Mouse (Mus musculus) CH12.LX (cell line): Measurements from ENCODE around the gene Hoxa9. TPM values are rescaled to one million over a fixed set of nuclear protein-coding genes. Genes with fewer than 3 reads are reported as not detected.

ENCODE experiments used
- DNase-seq: peaks from one replicate; pipeline ENCODE4 v3.0.0-alpha.2; 2013; ENCODE audit errors: extremely low read depth
- H3K27ac ChIP-seq: 2 replicates; pipeline ENCODE4 v1.5.1; 2012; ENCODE audit warnings: low read depth, mild to moderate bottlenecking, control low read depth, moderate library complexity; ENCODE audit not compliant: insufficient read depth
- H3K27me3 ChIP-seq: replicated peaks from 2 replicates; pipeline ENCODE3; 2012; ENCODE audit warnings: inconsistent platforms
- H3K36me3 ChIP-seq, 2 experiments: replicated peaks in 1 of 2; 2 replicates each; pipeline versions ENCODE3 to v1.6.1; 2012; ENCODE audit warnings: inconsistent platforms in 1 of 2, low read length in 1 of 2, mild to moderate bottlenecking in 1 of 2, mixed read lengths in 1 of 2, moderate library complexity in 1 of 2; ENCODE audit not compliant: control insufficient read depth in 1 of 2, insufficient read depth in 1 of 2
- H3K4me1 ChIP-seq, 2 experiments: 2 replicates each; pipeline ENCODE4 v1.6.1; 2012; ENCODE audit warnings: inconsistent platforms in 1 of 2, moderate library complexity in 1 of 2; ENCODE audit not compliant: insufficient read depth in 2 of 2, control insufficient read depth in 1 of 2
- H3K4me2 ChIP-seq: 2 replicates; pipeline ENCODE4 v1.6.1; 2012; ENCODE audit warnings: low read depth, mild to moderate bottlenecking, control low read depth; ENCODE audit not compliant: poor library complexity, insufficient read depth, severe bottlenecking
- H3K4me3 ChIP-seq, 3 experiments: fragments of 150-350 bp in 1 of 3; sonication (generic) in 1 of 3; replicated peaks in 1 of 3; 2 replicates each; pipeline versions ENCODE3 to v1.5.1; 2011 to 2012; ENCODE audit warnings: low read depth in 2 of 3, low read length in 2 of 3, mild to moderate bottlenecking in 2 of 3, moderate library complexity in 2 of 3, control low read depth in 1 of 3, improper control_type of control experiment in 1 of 3, inconsistent platforms in 1 of 3, mixed read lengths in 1 of 3; ENCODE audit not compliant: poor library complexity in 1 of 3
- H3K79me2 ChIP-seq: replicated peaks from 2 replicates; pipeline ENCODE4 v1.6.1; 2012; ENCODE audit warnings: mild to moderate bottlenecking, moderate library complexity; ENCODE audit not compliant: control insufficient read depth, poor library complexity, insufficient read depth, severe bottlenecking; ENCODE audit errors: extremely low read depth
- H3K9ac ChIP-seq: 2 replicates; pipeline ENCODE4 v1.6.1; 2012; ENCODE audit warnings: low read depth, mild to moderate bottlenecking, control low read depth, moderate library complexity; ENCODE audit not compliant: insufficient read depth
- H3K9me3 ChIP-seq: replicated peaks from 2 replicates; pipeline ENCODE3; 2012; ENCODE audit warnings: low read length, inconsistent platforms, mixed read lengths
- BHLHE40 ChIP-seq: IDR thresholded peaks from 2 replicates; pipeline ENCODE4 v1.6.1; 2011; ENCODE audit warnings: mild to moderate bottlenecking, low read depth, low read length, improper control_type of control experiment
- CHD1 ChIP-seq: IDR thresholded peaks from 2 replicates; pipeline ENCODE4 v1.6.1; 2012; ENCODE audit warnings: low read depth, low read length, improper control_type of control experiment, inconsistent platforms
- CTCF ChIP-seq, 2 experiments: IDR thresholded peaks in 1 of 2; conservative IDR thresholded peaks in 1 of 2; 2 replicates each; pipeline ENCODE4 v1.5.1; 2011 to 2012; ENCODE audit warnings: low read depth in 2 of 2, low read length in 2 of 2, improper control_type of control experiment in 1 of 2, inconsistent platforms in 1 of 2, mild to moderate bottlenecking in 1 of 2, moderate library complexity in 1 of 2
- E2F4 ChIP-seq: IDR thresholded peaks from 2 replicates; pipeline ENCODE4 v1.6.1; 2011; ENCODE audit warnings: low read depth, low read length, improper control_type of control experiment; ENCODE audit not compliant: insufficient replicate concordance
- EP300 ChIP-seq: IDR thresholded peaks from 2 replicates; pipeline ENCODE4 v1.6.1; 2011; ENCODE audit warnings: low read length, improper control_type of control experiment
- ETS1 ChIP-seq: conservative IDR thresholded peaks from 2 replicates; pipeline ENCODE4 v1.6.1; 2012; ENCODE audit warnings: low read depth, mild to moderate bottlenecking, inconsistent platforms, low read length, improper control_type of control experiment, moderate library complexity
- HCFC1 ChIP-seq: IDR thresholded peaks from 2 replicates; pipeline ENCODE4 v1.6.1; 2012; ENCODE audit warnings: low read depth, mild to moderate bottlenecking, inconsistent platforms, low read length, improper control_type of control experiment
- IRF4 ChIP-seq: IDR thresholded peaks from 2 replicates; pipeline ENCODE4 v1.6.1; 2014; ENCODE audit warnings: low read depth, mild to moderate bottlenecking, inconsistent platforms, low read length, improper control_type of control experiment
- JUND ChIP-seq: conservative IDR thresholded peaks from 2 replicates; pipeline ENCODE4 v1.6.1; 2011; ENCODE audit warnings: low read depth, low read length, improper control_type of control experiment
- KAT2A ChIP-seq: IDR thresholded peaks from 2 replicates; pipeline ENCODE4 v1.6.1; 2012; ENCODE audit warnings: low read length, improper control_type of control experiment, inconsistent platforms; ENCODE audit not compliant: insufficient replicate concordance
- MAFK ChIP-seq: IDR thresholded peaks from 2 replicates; pipeline ENCODE4 v1.6.1; 2011; ENCODE audit warnings: low read length, improper control_type of control experiment; ENCODE audit not compliant: insufficient replicate concordance
- MAX ChIP-seq: IDR thresholded peaks from 2 replicates; pipeline ENCODE4 v1.6.1; 2011; ENCODE audit warnings: low read length, improper control_type of control experiment
- MAZ ChIP-seq: IDR thresholded peaks from 2 replicates; pipeline ENCODE4 v1.6.1; 2012; ENCODE audit warnings: low read depth, mild to moderate bottlenecking, inconsistent platforms, low read length, improper control_type of control experiment, moderate library complexity
- MEF2A ChIP-seq: IDR thresholded peaks from 2 replicates; pipeline ENCODE4 v1.6.1; 2014; ENCODE audit warnings: low read depth, mild to moderate bottlenecking, inconsistent platforms, low read length, improper control_type of control experiment, borderline replicate concordance
- MXI1 ChIP-seq: IDR thresholded peaks from 2 replicates; pipeline ENCODE4 v1.6.1; 2011; ENCODE audit warnings: mild to moderate bottlenecking, low read depth, low read length, improper control_type of control experiment
- NELFE ChIP-seq: IDR thresholded peaks from 2 replicates; pipeline ENCODE4 v1.6.1; 2011; ENCODE audit warnings: low read depth, low read length, improper control_type of control experiment
- NRF1 ChIP-seq: IDR thresholded peaks from 2 replicates; pipeline ENCODE4 v1.6.1; 2014; ENCODE audit warnings: low read depth, mild to moderate bottlenecking, inconsistent platforms, low read length, improper control_type of control experiment, moderate library complexity
- POLR2A ChIP-seq: IDR thresholded peaks from 2 replicates; pipeline ENCODE4 v1.6.1; 2011; ENCODE audit warnings: low read depth, mild to moderate bottlenecking, improper control_type of control experiment, low read length
- POLR2AphosphoS2 ChIP-seq: IDR thresholded peaks from 2 replicates; pipeline ENCODE4 v1.6.1; 2011; ENCODE audit warnings: low read depth, low read length, improper control_type of control experiment
- RAD21 ChIP-seq: IDR thresholded peaks from 2 replicates; pipeline ENCODE4 v1.6.1; 2011; ENCODE audit warnings: low read depth, mild to moderate bottlenecking, low read length, improper control_type of control experiment, moderate library complexity
- UBTF ChIP-seq: IDR thresholded peaks from 2 replicates; pipeline ENCODE4 v1.6.1; 2012; ENCODE audit warnings: low read depth, mild to moderate bottlenecking, inconsistent platforms, low read length, improper control_type of control experiment, moderate library complexity
- USF2 ChIP-seq: conservative IDR thresholded peaks from 2 replicates; pipeline ENCODE4 v1.6.1; 2011; ENCODE audit warnings: low read depth, low read length, improper control_type of control experiment
- ZC3H11A ChIP-seq: IDR thresholded peaks from 2 replicates; pipeline ENCODE4 v1.6.1; 2012; ENCODE audit warnings: low read depth, mild to moderate bottlenecking, inconsistent platforms, low read length, improper control_type of control experiment
- ZKSCAN1 ChIP-seq: IDR thresholded peaks from 2 replicates; pipeline ENCODE4 v1.6.1; 2012; ENCODE audit warnings: low read depth, inconsistent platforms, low read length, improper control_type of control experiment, borderline replicate concordance
- dilution Hi-C: fragments of 300-500 bp; cut with MboI; formaldehyde crosslinking; loops from 2 replicates; pipeline ENCODE4 v1.14.3; 2020; ENCODE audit warnings: low sequenced_read_pairs; ENCODE audit not compliant: extremely low pct_unique_long_range_greater_than_20kb, extremely low pct_ligation_motif_present
- in situ Hi-C: fragments of 300-500 bp; cut with MboI; formaldehyde crosslinking; loops from 3 replicates; pipeline ENCODE4 v1.14.3; 2019; ENCODE audit warnings: low sequenced_read_pairs, low pct_ligation_motif_present, low pct_unique_long_range_greater_than_20kb, mixed read lengths
- polyA plus RNA-seq: library from polyadenylated mRNA; unstranded; fragments of >175 nt; gene quantifications from 2 replicates; pipeline ENCODE4 v1.2.1, GENCODE M21; 2012; ENCODE audit warnings: low read depth; ENCODE audit not compliant: insufficient read length
- total RNA-seq, 2 experiments: library from RNA; depleted of rRNA; stranded (reverse); fragments of 300-350 nt in 1 of 2; fragments of >200 nt in 1 of 2; gene quantifications; 2 replicates each; pipeline ENCODE4 v1.2.3; 2012 to 2014

Hoxa9 gene
- total and polyA plus RNA-seq, 3 experiments, result 0.30 to 0.47 (median 0.30) TPM

GRCm38 (mm10) chr6:52220003-52220864 lies 10.7 kb downstream of the Hoxa9 start:
- Histone ChIP-seq H3K27ac (no peak overlapping the region), H3K27me3 (no peaks in the 10 kb centered on the region), H3K4me3 (no peak overlapping the region), H3K9me3 (peaks cover 20% of the 10 kb centered on the region), H3K4me2 (no peak overlapping the region), H3K36me3 (no peaks in the 10 kb centered on the region), H3K79me2 (no peaks in the 10 kb centered on the region), H3K4me1 (peaks cover 0 to 13% of the 10 kb centered on the region in 2 experiments; a peak in 2 of 4 replicates), H3K9ac (no peak overlapping the region)
- TF ChIP-seq UBTF (no peak), EP300 (no peak), NRF1 (no peak), JUND (no peak), MAX (no peak), IRF4 (no peak), POLR2AphosphoS2 (no peak), POLR2A (no peak), ZKSCAN1 (no peak), KAT2A (no peak), HCFC1 (no peak), MXI1 (no peak), ZC3H11A (no peak), ETS1 (no peak), RAD21 (no peak), BHLHE40 (no peak), MEF2A (no peak), CTCF (conservative IDR thresholded peaks at IDR 0.05 in 1 of 2, IDR thresholded peaks at IDR 0.05 in 1 of 2; ENCODE audit: low read depth in 2 of 2, low read length in 2 of 2) (no peak)
- no peak for DNase-seq
- in situ Hi-C loops, result loop anchor here (10.0 to 25.0 kb wide), 3 partner anchors 208 to 1005 kb away; partner anchors contain the start of gene Skap2
- dilution Hi-C loops, result no loop called here

GRCm38 (mm10) chr6:52219234-52219942 lies 11.5 kb downstream of the Hoxa9 start:
- no peaks in the 10 kb centered on the region for H3K27me3 ChIP-seq
- H3K4me1 ChIP-seq, result peaks cover 0 to 13% of the 10 kb centered on the region in 2 experiments; a peak in 2 of 4 replicates
- no peak overlapping the region for H3K27ac ChIP-seq
- no peak overlapping the region for H3K9ac ChIP-seq
- no peak for DNase-seq
- no peaks in the 10 kb centered on the region for H3K79me2 ChIP-seq
- in situ Hi-C loops (loop anchor here (10.0 to 25.0 kb wide), 2 partner anchors 207 to 355 kb away; partner anchors contain the start of gene Skap2), dilution Hi-C loops (no loop called here)
- H3K4me2 ChIP-seq, result no peak overlapping the region
- no peak for TF ChIP-seq MAFK
- no peak for TF ChIP-seq MAZ
- no peak for TF ChIP-seq NELFE
- TF ChIP-seq CHD1, result no peak
- no peak for TF ChIP-seq E2F4
- no peak for TF ChIP-seq USF2
- no peaks in the 10 kb centered on the region for H3K36me3 ChIP-seq
- H3K9me3 ChIP-seq, result peaks cover 20% of the 10 kb centered on the region
- no peak overlapping the region for H3K4me3 ChIP-seq
